Mouse (Mus musculus) liver (tissue): ENCODE measurements at regions not wholly inside any gene's neighbourhood (a gene's known extent, or its start where the extent isn't known, plus 50 kb on each side); places are given as distances from the start of the nearest gene placed in this dataset.

ENCODE experiments used
- DNase-seq: peaks from one replicate; pipeline ENCODE4 v3.0.0-alpha.2; 2020; ENCODE audit warnings: mixed read lengths

DNA sequence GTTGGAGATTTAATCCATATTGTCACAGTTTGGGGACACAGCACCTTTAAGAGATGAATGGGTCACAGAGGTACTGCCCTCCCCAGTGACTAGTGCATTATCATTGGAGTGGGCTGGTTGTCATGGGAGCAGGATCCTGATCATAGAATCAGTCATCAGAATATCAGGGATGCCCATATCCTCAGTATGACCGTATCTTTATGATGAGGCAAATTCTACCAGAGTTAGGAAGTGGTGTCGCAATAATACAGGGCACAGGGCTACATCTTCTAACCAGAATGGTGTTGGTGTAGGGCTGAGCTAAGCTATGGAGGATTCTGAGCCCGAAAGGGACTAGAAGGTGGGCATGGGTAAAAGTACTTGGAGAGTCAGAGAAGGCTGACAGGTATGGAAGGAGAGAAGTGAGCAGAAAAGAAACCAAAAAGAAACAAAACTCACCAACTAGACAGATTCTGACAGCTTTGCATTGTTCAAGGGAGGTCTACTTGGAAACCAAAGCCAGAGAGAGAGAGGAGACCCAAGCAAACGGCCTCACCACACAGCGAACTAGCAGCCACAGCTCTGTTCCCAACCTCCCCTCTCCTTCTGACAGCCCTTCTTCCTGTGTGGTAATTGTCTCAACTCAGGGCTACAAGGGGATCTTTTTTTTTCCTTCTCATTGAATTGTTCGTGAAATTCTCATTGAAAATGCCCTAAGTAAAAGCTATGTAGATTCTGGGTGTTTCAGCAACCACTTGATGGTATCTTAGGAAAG is 129.2 kb downstream of the Lrrc30 start:
- no peak for DNase-seq

- no peak for DNase-seq
Observed at GRCm38 (mm10) chr17:67502628-67503027, 129.9 kb downstream of the Lrrc30 start.

DNA sequence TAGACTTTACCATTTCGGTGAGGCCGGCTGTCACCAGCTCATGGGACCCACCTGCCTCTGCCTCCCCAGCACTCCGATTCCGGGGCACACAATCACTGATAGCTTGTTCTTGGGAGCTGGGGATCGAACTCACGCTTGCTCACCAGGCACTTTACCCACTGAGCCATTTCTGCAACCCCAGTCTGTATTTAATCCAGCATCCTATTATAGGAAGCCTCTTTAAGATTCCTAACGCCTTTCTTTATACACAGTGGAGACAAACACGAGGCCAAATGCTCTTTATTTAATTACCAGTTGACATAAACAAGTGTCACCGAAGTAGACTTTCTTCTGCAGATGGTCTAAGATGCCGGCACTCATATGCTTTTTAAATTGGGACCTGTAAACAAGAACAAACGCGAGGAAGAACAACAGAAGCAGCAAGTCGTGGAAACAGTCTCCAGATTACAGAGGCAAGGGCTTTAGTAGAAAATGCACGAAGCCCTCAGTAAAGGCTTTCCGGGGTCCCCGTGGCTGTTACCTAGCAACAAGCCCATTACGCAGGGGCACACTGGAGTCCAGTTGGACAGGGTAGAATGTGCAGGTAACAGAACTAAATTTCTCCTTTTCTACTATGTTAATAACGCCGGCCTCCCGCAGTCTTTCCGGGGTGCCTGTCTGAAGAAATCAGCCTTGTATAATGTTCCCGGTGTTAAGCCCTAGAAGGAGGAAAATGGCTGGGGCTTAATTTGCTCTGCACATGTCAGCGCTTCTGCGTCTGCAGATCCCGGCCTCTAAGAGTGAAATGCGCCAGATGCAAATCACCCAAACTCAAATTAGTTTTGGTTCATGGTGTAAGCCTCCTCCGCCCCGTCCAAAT is 132.5 kb downstream of the Lrrc30 start:
- no peak for DNase-seq

DNA sequence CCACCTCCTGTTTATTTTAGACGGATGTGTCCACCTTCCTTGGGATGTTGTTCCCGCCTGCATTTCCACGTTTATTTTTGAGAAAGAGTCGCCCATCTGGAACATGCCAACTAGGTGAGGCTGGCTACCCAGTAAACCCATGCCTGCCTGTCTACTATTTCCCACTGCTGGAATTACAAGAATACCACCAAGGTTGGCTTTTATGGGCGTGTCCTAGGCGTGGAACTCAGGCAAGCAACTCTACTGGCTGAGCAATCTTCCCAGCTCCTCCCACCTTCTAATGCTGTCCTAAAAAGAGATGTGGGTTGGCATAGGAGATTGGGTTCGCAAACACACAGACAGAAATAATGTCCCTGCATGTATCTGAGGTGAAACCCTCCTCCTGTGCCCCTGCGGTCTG is 135.1 kb downstream of the Lrrc30 start:
- DNase-seq, result no peak

DNA sequence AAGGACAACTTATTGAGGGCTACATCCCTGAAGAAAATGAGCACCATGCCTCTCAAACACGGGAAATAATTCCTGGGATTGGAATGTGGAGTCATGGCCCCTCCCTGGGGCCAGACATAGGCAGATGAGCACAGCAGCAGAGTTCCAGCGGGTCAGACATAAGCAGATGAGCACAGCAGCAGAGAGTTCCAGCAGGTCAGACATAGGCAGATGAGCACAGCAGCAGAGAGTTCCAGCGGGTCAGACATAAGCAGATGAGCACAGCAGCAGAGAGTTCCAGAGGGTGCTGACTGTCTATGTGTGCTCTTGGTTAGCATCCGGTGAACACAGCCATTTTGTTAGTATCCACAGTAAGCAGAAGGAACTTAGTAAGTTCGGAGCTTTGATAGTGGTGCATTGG is 126.2 kb upstream of the Ptprm start:
- no peak for DNase-seq

DNA sequence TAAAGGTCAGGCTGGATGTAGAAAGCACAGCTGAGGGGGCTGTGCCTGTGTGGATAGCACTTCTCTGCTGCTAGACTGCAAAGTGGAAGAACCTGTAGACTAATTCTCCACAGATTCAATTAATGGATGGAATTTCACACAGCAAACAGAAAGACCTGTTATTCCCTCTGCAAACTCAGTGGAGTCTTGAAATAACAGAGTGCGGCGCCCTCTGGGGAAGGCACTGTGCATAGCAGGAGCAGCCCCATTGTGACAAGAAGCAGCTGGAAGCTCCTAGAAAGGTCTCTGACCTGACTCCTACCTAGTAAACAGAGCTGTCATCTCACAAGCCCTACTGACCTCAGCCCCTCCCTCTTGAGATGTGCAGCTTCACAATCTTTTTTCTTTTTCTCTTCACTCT is 118.9 kb upstream of the Ptprm start:
- DNase-seq, result peak; percentile 50

GRCm38 (mm10) chr17:67458851-67459421 is 104.7 kb upstream of the Ptprm start:
- no peak for DNase-seq

- DNase-seq, result no peak
Observed at GRCm38 (mm10) chr17:67451966-67452365, 97.7 kb upstream of the Ptprm start.

DNA sequence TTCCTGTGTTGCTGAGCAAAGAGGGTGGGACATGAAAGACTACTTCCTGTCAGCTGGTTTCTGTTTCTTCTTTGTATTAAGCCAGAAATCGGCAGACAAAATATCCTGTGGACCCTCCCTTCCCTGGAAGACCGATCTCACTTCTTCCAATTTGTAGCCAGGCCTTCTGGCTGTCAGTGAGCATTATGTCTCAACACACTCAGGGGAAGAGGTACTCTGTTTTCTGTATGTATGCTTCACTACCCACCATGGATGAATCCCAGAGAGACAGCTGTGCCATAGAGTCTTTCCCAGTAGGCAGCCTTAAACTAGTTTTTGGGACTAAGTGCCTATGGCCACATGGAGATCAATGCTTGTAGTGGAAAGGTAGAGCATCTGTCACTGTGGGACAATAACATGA is 96.8 kb upstream of the Ptprm start:
- DNase-seq, result no peak

DNA sequence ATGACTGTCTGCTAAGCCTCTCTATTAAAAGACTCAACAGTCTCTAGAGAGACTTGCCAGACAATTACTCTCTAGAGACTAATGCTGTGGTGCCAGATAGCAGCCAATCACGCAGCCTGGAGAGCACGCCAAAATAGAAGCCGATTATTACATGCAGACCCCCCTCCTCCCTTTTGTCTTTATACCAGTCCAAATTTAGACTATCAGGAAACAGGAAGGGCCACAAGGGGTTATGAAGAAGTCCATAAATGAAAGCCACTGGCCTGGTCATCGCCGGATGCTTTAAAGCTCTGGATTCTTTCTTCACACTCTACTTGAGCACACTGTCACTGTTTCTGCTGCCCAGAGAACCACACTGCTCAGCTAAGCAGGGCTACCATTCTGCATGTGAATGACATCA is 95.8 kb upstream of the Ptprm start:
- no peak for DNase-seq

DNA sequence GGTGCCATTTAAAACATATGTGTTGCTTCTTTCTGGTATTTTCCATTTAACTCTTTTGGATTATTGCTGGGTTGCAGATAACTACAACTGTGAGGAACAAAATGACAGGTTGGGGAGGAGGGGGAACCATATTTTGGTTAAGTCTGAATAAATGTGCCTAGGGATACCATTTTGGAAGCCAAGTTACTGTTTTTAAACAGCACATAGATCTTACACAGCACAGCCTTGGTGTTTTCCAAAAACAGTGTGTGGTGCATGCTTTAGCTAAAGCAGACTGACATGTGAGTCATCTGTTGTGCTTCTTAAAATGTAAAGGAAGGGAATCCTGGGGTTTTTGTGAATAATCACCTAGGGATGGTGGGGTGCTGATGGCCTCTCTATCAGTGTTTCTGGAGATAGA is 91.7 kb upstream of the Ptprm start:
- DNase-seq, result no peak

GRCm38 (mm10) chr17:67440961-67441360 is 86.7 kb upstream of the Ptprm start:
- DNase-seq, result no peak

GRCm38 (mm10) chr17:67419956-67420711 is 65.9 kb upstream of the Ptprm start:
- no peak for DNase-seq

GRCm38 (mm10) chr17:67412546-67413250 is 58.4 kb upstream of the Ptprm start:
- no peak for DNase-seq

DNA sequence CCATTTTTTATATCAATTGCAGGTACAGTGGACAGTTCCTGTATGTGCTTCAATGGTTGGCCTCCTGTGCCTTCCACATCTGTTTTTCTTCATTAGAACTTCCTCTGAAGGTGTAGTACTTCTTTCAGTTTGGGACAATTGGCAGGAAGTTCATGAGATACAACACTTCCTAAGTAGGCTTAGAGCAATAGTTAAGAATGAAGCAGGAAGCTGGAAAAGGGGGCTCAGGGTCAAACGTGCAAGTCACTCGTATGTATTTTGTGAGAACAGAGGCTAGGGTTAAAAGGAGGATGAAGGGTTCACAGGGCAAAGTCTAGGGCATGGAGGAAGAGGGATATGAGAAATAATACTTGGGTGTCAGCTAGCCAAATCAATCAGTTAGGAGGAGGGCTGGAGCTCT is 55.7 kb upstream of the Ptprm start:
- DNase-seq, result no peak

GRCm38 (mm10) chr17:67405934-67406333 is 51.7 kb upstream of the Ptprm start:
- no peak for DNase-seq
